Mouse (Mus musculus): ENCODE measurements around the gene Fam205a1. TPM values are rescaled to one million over a fixed set of nuclear protein-coding genes. Genes with fewer than 3 reads are reported as not detected.

Gene Fam205a1
- total RNA-seq, 4 experiments from 2014 or later = not detected

Other genes starting within 250 kb of the Fam205a1 start
- not detected for gene Gm10591, start 241.7 kb downstream of the Fam205a1 start, total RNA-seq (2022)
- gene Gm2564, start 224.2 kb downstream of the Fam205a1 start, total RNA-seq (2022) = 10 to 100 TPM; 10.1 to 14.7 (median 12.6) TPM
- gene Ccl27b, start 198.6 kb downstream of the Fam205a1 start, total RNA-seq (2022) = 1 to 10 TPM in 1 of 4 experiments, not detected in 3; 1.8 TPM
- not detected for gene Il11ra2, start 192.0 kb downstream of the Fam205a1 start, total RNA-seq (2022)
- 1 to 10 TPM in 2 of 4 experiments, under 1 TPM in 2; 0.77 to 1.9 (median 1.00) TPM for gene 4930578G10Rik, start 118.3 kb downstream of the Fam205a1 start, total RNA-seq (2022)
- 1 to 10 TPM in 2 of 4 experiments, not detected in 2; 1.3 TPM for gene Ccl19, start 97.3 kb downstream of the Fam205a1 start, total RNA-seq (2022)
- not detected for gene Ccl21a, start 79.9 kb downstream of the Fam205a1 start, total RNA-seq (2022)
- gene Gm12394, start 2.9 kb upstream of the Fam205a1 start, total RNA-seq (2022) = 1 to 10 TPM in 2 of 4 experiments, under 1 TPM in 2; 0.91 to 1.2 (median 1.1) TPM
- gene Fam205c, start 20.3 kb upstream of the Fam205a1 start, total RNA-seq (2022) = under 1 TPM in 2 of 4 experiments, not detected in 2; 0.50 to 0.52 TPM
- 100 to 1,000 TPM; 148 to 179 (median 158) TPM for gene Phf24, start 62.8 kb upstream of the Fam205a1 start, total RNA-seq (2022)
- 100 to 1,000 TPM; 162 to 202 (median 187) TPM for gene Dnajb5, start 95.9 kb upstream of the Fam205a1 start, total RNA-seq (2022)
- gene 1700022I11Rik, start 115.7 kb upstream of the Fam205a1 start, total RNA-seq (2022) = not detected
- 100 to 1,000 TPM; 174 to 191 (median 185) TPM for gene Vcp, start 146.6 kb upstream of the Fam205a1 start, total RNA-seq (2022)
- 10 to 100 TPM; 14.0 to 17.1 (median 15.5) TPM for gene Fancg, start 156.6 kb upstream of the Fam205a1 start, total RNA-seq (2022)
- gene Pigo, start 171.9 kb upstream of the Fam205a1 start, total RNA-seq (2022) = 10 to 100 TPM; 24.1 to 37.2 (median 28.9) TPM
- gene Stoml2, start 177.8 kb upstream of the Fam205a1 start, total RNA-seq (2022) = 100 to 1,000 TPM in 2 of 4 experiments, 10 to 100 TPM in 2; 97.9 to 106 (median 100) TPM
- 10 to 100 TPM; 39.8 to 46.0 (median 42.9) TPM for gene Fam214b, start 192.3 kb upstream of the Fam205a1 start, total RNA-seq (2022)
- 10 to 100 TPM; 38.3 to 56.8 (median 44.9) TPM for gene Unc13b, start 205.1 kb upstream of the Fam205a1 start, total RNA-seq (2022)

Data from layer of hippocampus, adult 8-10 months (tissue).